Mouse (Mus musculus) olfactory bulb, adult 2 months (tissue): ENCODE results near the gene Taf6.

ENCODE experiments used
- CTCF ChIP-seq: fragments of 200-500 bp; IDR thresholded peaks from 2 replicates; pipeline ENCODE4 v1.5.1; 2012; ENCODE audit warnings: low read depth, mild to moderate bottlenecking, low read length, moderate library complexity; ENCODE audit not compliant: insufficient read depth
- POLR2A ChIP-seq: fragments of 200-500 bp; IDR thresholded peaks from 2 replicates; pipeline ENCODE4 v1.6.1; 2012; ENCODE audit warnings: mild to moderate bottlenecking, low read depth, low read length, moderate library complexity; ENCODE audit not compliant: insufficient read depth

DNA sequence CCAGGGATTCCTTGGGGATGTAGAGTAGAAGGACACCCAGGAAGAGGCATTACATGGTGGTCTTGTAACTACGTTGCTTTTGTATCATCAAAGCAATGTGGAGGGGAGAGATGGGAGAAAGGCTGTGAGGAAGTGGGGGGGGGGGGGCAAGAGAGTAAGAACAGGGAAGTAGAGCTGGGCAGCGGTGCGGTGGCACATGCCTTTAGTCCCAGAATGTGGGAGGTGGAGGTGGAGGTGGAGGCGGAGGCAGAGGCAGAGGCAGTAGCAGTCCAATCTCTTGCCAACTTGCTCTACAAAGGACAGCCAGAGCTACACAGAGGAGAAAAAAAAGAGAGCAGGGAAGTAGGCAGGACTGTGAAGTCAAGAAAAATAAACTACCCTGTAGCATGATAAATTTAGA lies 48.7 kb downstream of the Taf6 start:
- TF ChIP-seq CTCF: no peak
- no peak for TF ChIP-seq POLR2A
